Mouse (Mus musculus): ENCODE measurements at regions not wholly inside any gene's neighbourhood (a gene's known extent, or its start where the extent isn't known, plus 50 kb on each side); places are given as distances from the start of the nearest gene placed in this dataset.
A peak's percentile ranks its signal among the peaks of the same experiment; 100 is the strongest.

- TF ChIP-seq MAFK (IDR thresholded peaks at IDR 0.05; ENCODE audit: insufficient read depth, low read depth, low read length) (no peak), HCFC1 (IDR thresholded peaks at IDR 0.05; ENCODE audit: borderline replicate concordance, insufficient read depth, low read length) (no peak), ZNF384 (IDR thresholded peaks at IDR 0.05; ENCODE audit: low read depth, low read length) (no peak), ZC3H11A (IDR thresholded peaks at IDR 0.05; ENCODE audit: borderline replicate concordance, low read depth, low read length) (no peak), CHD2 (IDR thresholded peaks at IDR 0.05; ENCODE audit: low read depth, low read length) (no peak)
- H3K4me1 ChIP-seq (ENCODE audit: control insufficient read depth in 2 of 2, insufficient read depth in 2 of 2, low read length in 2 of 2, poor library complexity in 1 of 2) = peaks cover 3 to 5% of the 10 kb centered on the region in 2 experiments; a peak in 3 of 4 replicates
- H3K36me3 ChIP-seq (ENCODE audit: control insufficient read depth, insufficient read depth, low read length, poor library complexity, severe bottlenecking) = no peaks in the 10 kb centered on the region
- 0 out of 2 replicates have a peak, but pooled peaks cover 1% of the 10 kb centered on the region for H3K9me3 ChIP-seq (ENCODE audit: control insufficient read depth, insufficient read depth, low read depth, low read length)
- H3K4me3 ChIP-seq (ENCODE audit: insufficient read depth in 1 of 2, low read depth in 1 of 2, low read length in 2 of 2, poor library complexity in 1 of 2, severe bottlenecking in 1 of 2) = no peak overlapping the region
- no peak overlapping the region for H3K9ac ChIP-seq (ENCODE audit: insufficient read depth, low read depth, low read length, poor library complexity, severe bottlenecking)
- DNase-seq (ENCODE audit: low read depth, low spot score) = no peak
- no peak overlapping the region for H3K27ac ChIP-seq (ENCODE audit: insufficient read depth, low read depth, low read length, poor library complexity, severe bottlenecking)
- in situ Hi-C loops (cut with MboI; ENCODE audit: low sequenced_read_pairs in 2 of 2, unreplicated experiment in 2 of 2) = no loop called here
These were observed 70.2 kb upstream of the Slc38a2 start for GRCm38 (mm10) chr15:96769751-96770150.

GRCm38 (mm10) chr15:96768301-96768993 lies 68.9 kb upstream of the Slc38a2 start:
- H3K4me1 ChIP-seq (ENCODE audit: control insufficient read depth in 2 of 2, insufficient read depth in 2 of 2, low read length in 2 of 2, poor library complexity in 1 of 2) = peaks cover 3 to 5% of the 10 kb centered on the region in 2 experiments; a peak in 3 of 4 replicates
- H3K27ac ChIP-seq (ENCODE audit: insufficient read depth, low read depth, low read length, poor library complexity, severe bottlenecking) = no peak overlapping the region
- H3K4me3 ChIP-seq (ENCODE audit: insufficient read depth in 1 of 2, low read depth in 1 of 2, low read length in 2 of 2, poor library complexity in 1 of 2, severe bottlenecking in 1 of 2) = peak overlapping the region in 1 of 2 experiments; percentile 28; a peak in 2 of 4 replicates
- no peaks in the 10 kb centered on the region for H3K36me3 ChIP-seq (ENCODE audit: control insufficient read depth, insufficient read depth, low read length, poor library complexity, severe bottlenecking)
- no peak for DNase-seq (ENCODE audit: low read depth, low spot score)
- no peak overlapping the region for H3K9ac ChIP-seq (ENCODE audit: insufficient read depth, low read depth, low read length, poor library complexity, severe bottlenecking)
- TF ChIP-seq MAFK (IDR thresholded peaks at IDR 0.05; ENCODE audit: insufficient read depth, low read depth, low read length) = no peak
- TF ChIP-seq ZC3H11A (IDR thresholded peaks at IDR 0.05; ENCODE audit: borderline replicate concordance, low read depth, low read length) = no peak
- TF ChIP-seq CHD2 (IDR thresholded peaks at IDR 0.05; ENCODE audit: low read depth, low read length) = no peak
- H3K9me3 ChIP-seq (ENCODE audit: control insufficient read depth, insufficient read depth, low read depth, low read length) = 0 out of 2 replicates have a peak, but pooled peaks cover 1% of the 10 kb centered on the region
- in situ Hi-C loops (cut with MboI; ENCODE audit: low sequenced_read_pairs in 2 of 2, unreplicated experiment in 2 of 2) = no loop called here

GRCm38 (mm10) chr15:96767188-96767587 lies 67.7 kb upstream of the Slc38a2 start:
- Histone ChIP-seq H3K4me3 (ENCODE audit: insufficient read depth in 1 of 2, low read depth in 1 of 2, low read length in 2 of 2, poor library complexity in 1 of 2, severe bottlenecking in 1 of 2) (peak overlapping the region; percentile 14 to 39; a peak in 3 of 4 replicates), H3K4me1 (ENCODE audit: control insufficient read depth in 2 of 2, insufficient read depth in 2 of 2, low read length in 2 of 2, poor library complexity in 1 of 2) (peaks cover 3 to 5% of the 10 kb centered on the region in 2 experiments; a peak in 3 of 4 replicates), H3K9me3 (ENCODE audit: control insufficient read depth, insufficient read depth, low read depth, low read length) (0 out of 2 replicates have a peak, but pooled peaks cover 1% of the 10 kb centered on the region), H3K36me3 (ENCODE audit: control insufficient read depth, insufficient read depth, low read length, poor library complexity, severe bottlenecking) (no peaks in the 10 kb centered on the region), H3K9ac (ENCODE audit: insufficient read depth, low read depth, low read length, poor library complexity, severe bottlenecking) (peak overlapping the region; percentile 40; the same call in 1 of the 2 replicates), H3K27ac (ENCODE audit: insufficient read depth, low read depth, low read length, poor library complexity, severe bottlenecking) (no peak overlapping the region)
- DNase-seq (ENCODE audit: low read depth, low spot score) = no peak
- in situ Hi-C loops (cut with MboI; ENCODE audit: low sequenced_read_pairs in 2 of 2, unreplicated experiment in 2 of 2) = no loop called here
- TF ChIP-seq ZNF384 (IDR thresholded peaks at IDR 0.05; ENCODE audit: low read depth, low read length) (no peak), ZC3H11A (IDR thresholded peaks at IDR 0.05; ENCODE audit: borderline replicate concordance, low read depth, low read length) (no peak), HCFC1 (IDR thresholded peaks at IDR 0.05; ENCODE audit: borderline replicate concordance, insufficient read depth, low read length) (no peak), CHD2 (IDR thresholded peaks at IDR 0.05; ENCODE audit: low read depth, low read length) (no peak), MAFK (IDR thresholded peaks at IDR 0.05; ENCODE audit: insufficient read depth, low read depth, low read length) (no peak)

- H3K27ac ChIP-seq (ENCODE audit: insufficient read depth, low read depth, low read length, poor library complexity, severe bottlenecking) = no peak overlapping the region
- DNase-seq (ENCODE audit: low read depth, low spot score) = no peak
- no peak overlapping the region for H3K9ac ChIP-seq (ENCODE audit: insufficient read depth, low read depth, low read length, poor library complexity, severe bottlenecking)
- TF ChIP-seq ZC3H11A (IDR thresholded peaks at IDR 0.05; ENCODE audit: borderline replicate concordance, low read depth, low read length) (no peak), CHD2 (IDR thresholded peaks at IDR 0.05; ENCODE audit: low read depth, low read length) (peak; percentile 89)
- in situ Hi-C loops (cut with MboI; ENCODE audit: low sequenced_read_pairs in 2 of 2, unreplicated experiment in 2 of 2) = no loop called here
- H3K4me3 ChIP-seq (ENCODE audit: insufficient read depth in 1 of 2, low read depth in 1 of 2, low read length in 2 of 2, poor library complexity in 1 of 2, severe bottlenecking in 1 of 2) = no peak overlapping the region
- no peaks in the 10 kb centered on the region for H3K36me3 ChIP-seq (ENCODE audit: control insufficient read depth, insufficient read depth, low read length, poor library complexity, severe bottlenecking)
- H3K9me3 ChIP-seq (ENCODE audit: control insufficient read depth, insufficient read depth, low read depth, low read length) = no peaks in the 10 kb centered on the region
- peaks cover 3 to 5% of the 10 kb centered on the region in 2 experiments; a peak in 2 of 4 replicates for H3K4me1 ChIP-seq (ENCODE audit: control insufficient read depth in 2 of 2, insufficient read depth in 2 of 2, low read length in 2 of 2, poor library complexity in 1 of 2)
These were observed 66.7 kb upstream of the Slc38a2 start for GRCm38 (mm10) chr15:96766238-96766637.
